Mouse (Mus musculus) liver, postnatal 0 days (tissue): Measurements from ENCODE around the gene Htr6. TPM values are rescaled to one million over a fixed set of nuclear protein-coding genes. Genes with fewer than 3 reads are reported as not detected.

Source experiments
- ATAC-seq: fragments of 200-750 bp; cut with Nextera tagmentation; 2 replicates; pipeline ENCODE4 v1.8.0; 2017; ENCODE audit warnings: mild to moderate bottlenecking, moderate library complexity
- DNase-seq: peaks from one replicate; pipeline ENCODE4 v3.0.0-alpha.2; 2016
- H3K27ac ChIP-seq: fragments of 300-500 bp; sonication (generic); 2 replicates; pipeline ENCODE4 v1.5.1; 2014; ENCODE audit warnings: antibody characterized with exemption, moderate library complexity, mild to moderate bottlenecking, low read depth
- H3K27me3 ChIP-seq: fragments of 300-500 bp; sonication (generic); 2 replicates; pipeline ENCODE4 v1.6.1; 2014; ENCODE audit warnings: low read length, control low read depth, mixed read lengths; ENCODE audit not compliant: insufficient read depth
- H3K36me3 ChIP-seq: fragments of 300-500 bp; sonication (generic); replicated peaks from 2 replicates; pipeline ENCODE4 v1.6.1; 2014; ENCODE audit warnings: mild to moderate bottlenecking, control low read depth, low read length, moderate library complexity, mixed read lengths; ENCODE audit not compliant: insufficient read depth
- H3K4me1 ChIP-seq: fragments of 300-500 bp; sonication (generic); 2 replicates; pipeline ENCODE4 v1.6.1; 2014; ENCODE audit warnings: antibody characterized with exemption, mild to moderate bottlenecking, control low read depth; ENCODE audit not compliant: insufficient read depth
- H3K4me2 ChIP-seq: fragments of 300-500 bp; sonication (generic); 2 replicates; pipeline ENCODE4 v1.6.1; 2014; ENCODE audit warnings: low read depth, mild to moderate bottlenecking, low read length, moderate library complexity, mixed read lengths
- H3K4me3 ChIP-seq: fragments of 300-500 bp; sonication (generic); 2 replicates; pipeline ENCODE4 v1.5.1; 2014; ENCODE audit warnings: low read depth, low read length
- H3K9ac ChIP-seq: fragments of 300-500 bp; sonication (generic); replicated peaks from 2 replicates; pipeline ENCODE4 v1.6.1; 2014; ENCODE audit warnings: mild to moderate bottlenecking, moderate library complexity
- H3K9me3 ChIP-seq: fragments of 300-500 bp; sonication (generic); 2 replicates; pipeline ENCODE4 v1.6.1; 2016; ENCODE audit warnings: mild to moderate bottlenecking, control low read depth, low read length, mixed read lengths
- CTCF ChIP-seq: sonication (generic); IDR thresholded peaks from 2 replicates; pipeline ENCODE4 v1.5.1; 2016; ENCODE audit warnings: antibody characterized with exemption, low read depth
- EP300 ChIP-seq: IDR thresholded peaks from 2 replicates; pipeline ENCODE4 v1.6.1; 2016; ENCODE audit warnings: antibody characterized with exemption, low read depth, mild to moderate bottlenecking
- WGBS: fragments of 180-500 bp; shearing (Covaris S2); extraction: QIAGEN DNeasy Blood & Tissue Kit; methylation state at CpG from one replicate; pipeline ENCODE4 v1.1.7; 2014; ENCODE audit not compliant: insufficient replicate concordance; 5-methylcytosine and 5-hydroxymethylcytosine counted together
- polyA plus RNA-seq: library from polyadenylated mRNA; unstranded; fragments of >200 nt; fragmentation: Nextera tagmentation; extraction: Ambion mirVana; gene quantifications from 2 replicates; pipeline ENCODE4 v1.2.1, GENCODE M21; 2015

Htr6 gene
- polyA plus RNA-seq, 1 experiment from 2014 or later = not detected

DNA sequence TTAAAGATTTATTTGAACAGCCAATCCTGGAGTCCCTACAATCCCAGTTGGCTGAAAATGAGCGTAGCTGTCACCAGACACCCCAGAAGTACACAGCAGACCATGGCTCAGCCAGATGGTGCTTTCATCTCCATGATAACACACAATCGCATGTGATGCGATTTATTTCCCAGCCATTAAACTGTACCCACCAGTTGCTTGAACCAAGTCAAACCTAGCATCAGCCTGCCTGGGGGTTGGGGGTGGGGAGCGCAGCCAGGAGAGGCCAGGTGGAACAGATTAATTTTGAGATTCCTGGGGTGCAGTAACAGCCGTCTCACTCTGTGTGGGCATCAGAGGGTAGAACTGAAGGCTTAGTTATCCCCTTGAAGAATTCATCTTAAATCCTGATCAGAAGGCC is 29.0 kb downstream of the Htr6 start:
- no peaks in the 10 kb centered on the region for H3K9me3 ChIP-seq
- no peak overlapping the region for H3K27ac ChIP-seq
- TF ChIP-seq EP300 = no peak
- no peak for TF ChIP-seq CTCF
- no peaks in the 10 kb centered on the region for H3K4me1 ChIP-seq
- no peak for DNase-seq
- WGBS = 76% methylated on average over 5 of the region's 5 CpGs
- H3K27me3 ChIP-seq = no peaks in the 10 kb centered on the region
- H3K4me2 ChIP-seq = no peak overlapping the region
- ATAC-seq = no peak
- H3K36me3 ChIP-seq = peaks cover 3% of the 10 kb centered on the region; the same call in 1 of the 2 replicates
- H3K9ac ChIP-seq = no peak overlapping the region
- H3K4me3 ChIP-seq = no peak overlapping the region

DNA sequence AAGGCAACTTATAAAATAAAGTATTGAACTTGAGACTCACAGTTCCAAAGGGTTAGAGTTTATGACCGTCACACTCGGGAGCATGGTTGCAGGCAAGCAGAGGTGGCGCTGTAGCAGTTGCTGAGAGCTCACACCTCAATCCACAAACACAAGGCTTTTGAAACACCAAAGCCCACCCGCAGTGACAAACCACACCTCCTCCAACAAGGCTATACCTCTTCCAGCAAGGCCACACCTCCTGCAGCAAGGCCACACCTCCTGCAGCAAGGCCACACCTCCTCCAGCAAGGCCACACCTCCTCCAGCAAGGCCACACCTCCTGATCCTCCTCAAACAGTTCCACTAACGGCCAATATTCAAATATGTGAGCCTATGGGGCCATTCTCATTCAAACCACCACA is 30.8 kb downstream of the Htr6 start:
- Histone ChIP-seq H3K27ac (no peak overlapping the region), H3K36me3 (peaks cover 3% of the 10 kb centered on the region; the same call in 1 of the 2 replicates), H3K9me3 (no peaks in the 10 kb centered on the region), H3K27me3 (no peaks in the 10 kb centered on the region), H3K4me2 (no peak overlapping the region), H3K9ac (no peak overlapping the region), H3K4me3 (no peak overlapping the region), H3K4me1 (no peaks in the 10 kb centered on the region)
- DNase-seq (no peak), ATAC-seq (no peak)
- WGBS = 83% methylated on average over 5 of the region's 5 CpGs
- TF ChIP-seq EP300 = no peak
- no peak for TF ChIP-seq CTCF

DNA sequence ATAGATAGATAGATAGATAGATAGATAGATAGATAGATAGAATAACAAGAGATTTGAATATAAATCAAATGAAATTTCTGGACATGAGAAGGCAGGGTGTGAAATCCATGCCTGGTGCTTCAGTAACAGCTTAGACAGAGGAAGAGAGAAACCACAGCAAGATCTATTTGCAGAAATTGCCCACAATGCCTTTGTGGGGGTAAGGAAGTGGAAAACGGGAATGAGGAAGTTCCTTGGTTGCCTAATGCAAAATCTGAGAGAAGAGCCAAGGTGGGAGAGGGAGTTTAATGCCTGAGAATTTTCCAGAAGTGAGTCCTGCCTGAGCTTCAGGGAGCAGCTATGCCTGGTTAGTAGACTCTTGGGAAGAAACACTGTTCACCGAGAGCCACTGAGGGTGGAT is 31.8 kb downstream of the Htr6 start:
- Histone ChIP-seq H3K4me2 (no peak overlapping the region), H3K9me3 (no peaks in the 10 kb centered on the region), H3K4me1 (no peaks in the 10 kb centered on the region), H3K36me3 (peaks cover 3% of the 10 kb centered on the region; the same call in 1 of the 2 replicates), H3K27ac (no peak overlapping the region), H3K9ac (no peak overlapping the region), H3K27me3 (no peaks in the 10 kb centered on the region), H3K4me3 (no peak overlapping the region)
- DNase-seq (no peak), ATAC-seq (no peak)
- WGBS = 47% methylated on average over 2 of the region's 2 CpGs
- TF ChIP-seq CTCF = no peak
- no peak for TF ChIP-seq EP300

DNA sequence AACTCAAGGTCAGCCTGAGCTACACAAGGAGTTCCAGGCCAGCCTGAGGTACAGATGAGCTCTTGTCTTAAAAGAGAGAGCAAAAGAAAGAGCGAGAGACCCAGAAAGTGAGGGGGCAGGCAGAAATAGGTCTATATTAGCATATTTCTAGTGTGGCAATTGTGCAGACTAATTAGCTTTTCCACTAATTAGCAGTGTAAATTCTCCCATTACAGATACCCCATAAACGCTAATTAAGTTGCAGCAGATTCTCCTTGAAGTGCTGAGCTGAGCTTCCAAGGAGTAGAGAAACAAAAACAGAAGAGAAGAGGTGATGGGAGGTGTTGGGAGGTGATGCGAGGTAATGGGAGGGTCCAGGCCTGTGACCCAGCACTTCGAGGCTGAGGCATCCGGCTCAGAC is 32.8 kb downstream of the Htr6 start:
- H3K4me1 ChIP-seq = no peaks in the 10 kb centered on the region
- H3K36me3 ChIP-seq = peaks cover 3% of the 10 kb centered on the region; the same call in 1 of the 2 replicates
- H3K4me2 ChIP-seq = no peak overlapping the region
- H3K27me3 ChIP-seq = no peaks in the 10 kb centered on the region
- no peak overlapping the region for H3K27ac ChIP-seq
- H3K9ac ChIP-seq = no peak overlapping the region
- H3K4me3 ChIP-seq = no peak overlapping the region
- no peak for TF ChIP-seq EP300
- no peak for TF ChIP-seq CTCF
- ATAC-seq (no peak), DNase-seq (no peak)
- 75% methylated on average over 5 of the region's 5 CpGs for WGBS
- H3K9me3 ChIP-seq = no peaks in the 10 kb centered on the region

DNA sequence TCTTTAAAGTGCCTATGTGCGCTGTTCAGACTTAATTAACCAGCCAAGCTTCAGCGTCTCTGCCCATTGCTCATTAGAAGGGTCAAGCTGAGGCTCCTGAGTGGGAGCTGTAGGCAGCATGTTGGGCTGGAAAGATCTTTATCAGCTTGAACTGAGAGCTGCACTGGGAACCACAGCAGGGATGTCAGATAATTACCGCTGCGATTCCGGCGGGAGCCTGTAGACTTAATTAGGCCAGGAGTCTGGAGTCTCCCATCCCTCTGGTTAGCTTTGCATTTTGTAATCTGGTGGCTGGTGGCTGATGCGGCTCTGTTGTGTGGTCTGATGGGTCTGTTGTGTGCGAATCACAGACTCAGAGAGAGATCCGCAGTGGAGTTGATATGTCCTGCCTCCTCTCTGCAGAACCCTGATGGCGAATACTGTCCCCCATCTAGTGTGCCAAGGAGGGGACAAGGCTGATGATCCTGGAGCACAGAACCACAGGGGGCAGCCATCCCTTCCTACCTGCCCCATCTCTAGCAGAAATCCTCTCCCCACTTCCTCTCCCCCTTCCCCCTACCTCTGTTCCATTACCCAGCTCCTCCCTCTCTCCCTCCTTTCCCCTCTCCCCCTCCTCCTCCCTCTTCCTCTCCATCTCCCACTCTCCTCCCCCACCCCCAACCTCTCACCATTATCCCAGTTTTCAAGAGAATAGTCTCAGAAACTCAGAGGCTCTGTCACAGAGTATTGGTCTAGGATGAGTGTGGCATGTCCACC is 35.1 kb downstream of the Htr6 start:
- Histone ChIP-seq H3K9ac (no peak overlapping the region), H3K4me3 (no peak overlapping the region), H3K4me1 (no peaks in the 10 kb centered on the region), H3K27ac (no peak overlapping the region), H3K36me3 (peaks cover 11% of the 10 kb centered on the region; the same call in 1 of the 2 replicates), H3K9me3 (no peaks in the 10 kb centered on the region), H3K27me3 (no peaks in the 10 kb centered on the region), H3K4me2 (no peak overlapping the region)
- ATAC-seq (no peak), DNase-seq (no peak)
- WGBS = 25% methylated on average over 10 of the region's 10 CpGs
- TF ChIP-seq CTCF (no peak), EP300 (no peak)

DNA sequence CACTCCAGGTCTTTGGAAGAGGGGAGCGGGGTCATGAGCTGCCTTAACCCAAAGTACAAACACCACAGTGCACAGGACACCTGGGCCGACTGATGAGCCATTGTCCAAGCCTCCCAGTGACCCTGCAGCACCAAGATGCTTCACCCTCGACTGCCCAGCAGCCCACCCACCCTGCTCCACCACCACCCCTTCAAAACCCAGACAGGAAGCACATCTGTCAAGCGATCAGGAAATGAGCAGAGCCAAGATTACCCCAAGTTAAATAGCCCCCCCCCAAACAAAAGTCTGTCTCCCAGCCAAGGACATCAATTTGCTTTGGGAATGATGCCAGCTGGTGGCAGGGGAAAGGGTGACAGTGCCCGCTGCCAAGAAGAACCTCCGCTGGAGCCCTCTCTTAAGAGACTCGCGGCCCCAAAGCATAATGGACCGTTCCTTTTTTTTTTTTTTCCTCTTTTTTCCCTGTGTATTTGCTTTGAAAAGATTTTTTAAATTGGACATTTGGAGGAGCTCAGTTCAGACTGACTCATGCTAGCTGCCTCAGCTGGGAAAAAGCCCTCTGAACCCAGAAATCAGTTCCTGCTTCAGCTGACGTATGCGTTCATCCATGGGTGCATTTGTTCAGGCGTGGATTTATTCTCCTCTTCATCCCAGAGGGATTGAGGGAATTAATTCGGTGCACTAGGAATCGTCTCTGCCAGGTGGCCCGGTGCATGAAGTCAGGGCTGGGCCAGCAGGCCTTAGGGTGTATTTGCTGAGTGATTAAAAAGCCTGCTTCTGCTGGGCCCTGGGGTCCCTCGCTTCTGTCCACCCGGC is 37.4 kb downstream of the Htr6 start:
- Histone ChIP-seq H3K9me3 (no peaks in the 10 kb centered on the region), H3K27me3 (no peaks in the 10 kb centered on the region), H3K9ac (no peak overlapping the region), H3K4me1 (no peaks in the 10 kb centered on the region), H3K36me3 (peaks cover 11% of the 10 kb centered on the region; the same call in 1 of the 2 replicates), H3K27ac (no peak overlapping the region), H3K4me2 (no peak overlapping the region), H3K4me3 (no peak overlapping the region)
- no peak for ATAC-seq
- TF ChIP-seq CTCF (no peak), EP300 (no peak)
- WGBS = 72% methylated on average over 17 of the region's 17 CpGs
- DNase-seq = no peak
